Mouse (Mus musculus) induced T-regulatory cell, adult 2 months (primary cell): ENCODE results near the gene Napsa.

Experiments used
- DNase-seq: peaks from one replicate; pipeline ENCODE4 v3.0.0-alpha.2; 2012; ENCODE audit warnings: low read depth

The Napsa gene

DNA sequence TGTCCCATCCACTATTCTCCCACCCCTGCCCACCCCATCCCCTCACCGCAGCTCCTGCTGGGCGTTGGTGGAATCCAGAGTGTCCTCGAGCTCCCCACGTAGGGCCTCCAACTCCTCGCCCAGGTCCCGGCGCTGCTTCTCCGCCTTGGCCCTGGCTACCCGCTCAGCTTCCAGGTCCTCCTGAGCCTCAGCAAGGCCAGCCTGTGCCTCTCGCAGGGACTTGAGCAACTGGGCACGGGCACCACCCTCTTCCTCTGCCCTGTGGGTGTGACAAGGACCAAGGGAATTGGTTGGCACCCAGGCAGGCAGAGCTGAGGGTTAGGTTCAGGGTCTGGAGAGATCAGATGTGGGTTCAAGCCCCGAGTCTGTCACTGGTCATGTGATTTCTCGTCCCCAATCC lies 54.8 kb downstream of the Napsa start:
- no peak for DNase-seq

GRCm38 (mm10) chr7:44628402-44629034 lies 56.3 kb downstream of the Napsa start:
- no peak for DNase-seq

DNA sequence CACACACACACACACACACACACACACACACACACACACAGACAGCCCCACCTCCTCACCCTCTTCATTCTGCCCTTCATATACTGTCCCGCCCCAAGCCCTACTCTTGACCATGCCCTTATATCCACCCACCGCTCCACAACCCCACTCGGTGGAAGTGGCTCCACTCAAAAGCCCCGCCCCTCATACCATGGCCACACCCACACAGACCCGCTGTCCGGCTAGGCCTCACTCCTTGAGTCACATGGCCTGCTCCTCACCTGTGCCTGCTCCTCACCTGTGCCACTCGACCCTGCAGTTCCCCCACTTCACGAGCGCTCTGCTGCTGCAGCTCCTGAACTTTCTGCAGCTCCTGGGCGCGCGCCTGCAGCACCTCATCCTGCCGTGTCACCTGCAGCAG lies 58.3 kb downstream of the Napsa start:
- no peak for DNase-seq

DNA sequence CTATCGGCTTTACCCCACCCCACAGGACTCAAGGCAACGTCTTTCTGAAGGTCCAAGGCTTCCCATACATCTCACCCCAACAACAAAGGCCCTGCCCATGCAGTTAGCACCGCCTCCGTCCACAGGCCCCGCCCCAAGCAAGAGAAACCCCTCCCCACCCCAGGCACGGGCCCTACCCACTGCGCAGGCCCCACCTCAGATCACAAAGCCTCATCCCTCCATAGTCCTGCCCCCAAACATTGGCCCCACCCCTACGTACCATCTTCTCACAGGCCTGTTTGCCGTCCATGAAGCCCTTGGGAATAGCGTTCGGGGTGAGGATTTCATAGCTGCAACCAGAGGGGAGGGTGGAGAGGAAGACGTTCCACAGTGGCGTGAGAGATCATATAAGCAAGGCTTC lies 60.5 kb downstream of the Napsa start:
- no peak for DNase-seq

DNA sequence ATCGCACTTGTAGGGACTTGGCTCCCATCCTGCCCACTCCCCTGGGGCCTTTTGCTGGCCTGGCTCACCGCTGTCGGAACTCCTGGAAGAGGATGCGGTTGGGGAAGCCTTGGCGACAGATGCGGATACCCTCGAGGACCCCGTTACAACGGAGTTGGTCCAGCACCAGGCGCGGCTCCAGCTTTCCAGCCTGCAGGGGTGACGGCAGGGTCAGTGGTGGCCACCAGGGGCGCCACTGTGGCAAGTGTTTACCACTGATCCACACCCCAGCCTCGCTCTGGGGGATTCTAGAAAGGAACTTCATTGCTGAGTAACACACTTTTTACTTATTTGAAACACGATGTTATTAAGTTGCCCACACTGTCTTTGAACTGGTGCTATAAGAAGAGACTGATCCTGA lies 61.2 kb downstream of the Napsa start:
- DNase-seq, result no peak
